Mouse (Mus musculus) ovary, adult 18-20 months (tissue): Measurements from ENCODE around the gene Slc34a1.
"Not testable (repeated sequence)": the region's sequence is repeated elsewhere in the genome, so short reads cannot be mapped to it uniquely, and the experiment has no call there.

Experiments used
- DNase-seq: peaks from one replicate; pipeline ENCODE4 v3.0.0; 2022; ENCODE audit warnings: low spot score, mixed read lengths

Gene Slc34a1

GRCm38 (mm10) chr13:55404853-55405782, 7.1 kb downstream of the Slc34a1 start:
- DNase-seq = peak; percentile 40

- DNase-seq = no peak
Measured at GRCm38 (mm10) chr13:55405783-55406390, 7.9 kb downstream of the Slc34a1 start.

- DNase-seq = no peak
Measured at GRCm38 (mm10) chr13:55407341-55407740, 9.4 kb downstream of the Slc34a1 start.

GRCm38 (mm10) chr13:55408546-55409120, 10.6 kb downstream of the Slc34a1 start:
- no peak for DNase-seq

GRCm38 (mm10) chr13:55411826-55412225, 13.8 kb downstream of the Slc34a1 start:
- no peak for DNase-seq

- DNase-seq = no peak
Measured at GRCm38 (mm10) chr13:55412643-55413307, 14.8 kb downstream of the Slc34a1 start.

GRCm38 (mm10) chr13:55413333-55413732, 15.3 kb downstream of the Slc34a1 start:
- no peak for DNase-seq

GRCm38 (mm10) chr13:55414743-55415380, 16.9 kb downstream of the Slc34a1 start, which contains the start of gene Pfn3:
Gene Pfn3 (minus strand): TSS chr13:55415232.
- DNase-seq = no peak

- DNase-seq = peak; percentile 67
Measured at GRCm38 (mm10) chr13:55418004-55418403, 20.0 kb downstream of the Slc34a1 start.

GRCm38 (mm10) chr13:55419142-55419541, 21.2 kb downstream of the Slc34a1 start:
- DNase-seq = no peak

GRCm38 (mm10) chr13:55420018-55420932, 22.3 kb downstream of the Slc34a1 start:
- DNase-seq = no peak

- DNase-seq = no peak
Measured at GRCm38 (mm10) chr13:55420933-55421800, 23.2 kb downstream of the Slc34a1 start.

- no peak for DNase-seq
Measured at GRCm38 (mm10) chr13:55426613-55427012, 28.6 kb downstream of the Slc34a1 start, which contains the start of gene F12. Gene F12 (minus strand): TSS chr13:55426793.

GRCm38 (mm10) chr13:55429226-55429888, 31.4 kb downstream of the Slc34a1 start:
- peak; percentile 44 for DNase-seq

- no peak for DNase-seq
Measured at GRCm38 (mm10) chr13:55430566-55430965, 32.6 kb downstream of the Slc34a1 start.

GRCm38 (mm10) chr13:55431889-55432685, 34.1 kb downstream of the Slc34a1 start:
- no peak for DNase-seq

- DNase-seq = not testable (repeated sequence)
Measured at GRCm38 (mm10) chr13:55437111-55437629, 39.2 kb downstream of the Slc34a1 start.

- DNase-seq = no peak
Measured at GRCm38 (mm10) chr13:55443799-55444285, 45.9 kb downstream of the Slc34a1 start.
